Mouse (Mus musculus): ENCODE data around the gene Nrcam.

Gene Nrcam

GRCm38 (mm10) chr12:44640579-44640978 lies 311.9 kb downstream of the Nrcam start:
- DNase-seq = no peak
